Mouse (Mus musculus): ENCODE measurements around the gene Ccdc27. TPM values are rescaled to one million over a fixed set of nuclear protein-coding genes. Genes with fewer than 3 reads are reported as not detected.

Gene Ccdc27
- total RNA-seq, 2 experiments from 2014 or later = not detected

DNA sequence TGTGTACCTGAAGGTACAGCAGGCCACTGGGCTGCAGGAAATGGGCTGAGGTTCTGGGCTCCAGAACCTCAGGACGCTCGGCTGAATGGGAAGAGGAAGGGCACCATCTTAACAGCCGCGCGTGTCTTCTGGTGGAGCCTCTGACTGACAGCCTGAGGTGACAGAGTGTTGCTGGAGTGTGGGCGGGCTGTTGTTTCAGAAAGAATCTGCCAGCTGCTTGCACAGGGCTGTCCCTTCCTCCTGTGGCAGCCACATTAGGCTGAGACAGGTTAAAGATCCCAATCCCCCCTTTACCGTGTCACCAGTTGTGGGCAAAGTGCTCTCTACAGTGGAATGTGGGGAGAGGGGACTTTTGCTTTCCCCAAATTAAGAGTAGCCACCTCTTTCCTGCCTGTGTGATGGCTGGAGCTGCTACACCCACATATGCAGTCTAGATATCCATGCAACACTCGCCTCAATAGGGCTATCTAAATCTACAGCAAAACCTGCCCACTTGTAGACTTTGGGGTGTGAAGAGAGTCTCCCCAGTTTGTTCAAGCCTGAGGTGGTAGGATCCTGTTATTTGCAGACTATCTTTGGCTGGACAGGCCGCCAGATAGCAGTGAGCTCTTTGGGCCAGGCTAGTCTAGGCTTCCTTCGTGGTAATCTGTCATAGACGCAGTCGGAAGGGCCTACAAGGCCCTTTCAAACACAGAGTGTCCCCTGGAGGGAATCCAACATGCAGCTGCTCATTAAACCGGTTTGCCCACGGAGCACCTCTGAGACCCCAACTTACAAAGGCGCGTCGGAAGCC lies 17.6 kb downstream of the Ccdc27 start:
- no peak for DNase-seq

DNA sequence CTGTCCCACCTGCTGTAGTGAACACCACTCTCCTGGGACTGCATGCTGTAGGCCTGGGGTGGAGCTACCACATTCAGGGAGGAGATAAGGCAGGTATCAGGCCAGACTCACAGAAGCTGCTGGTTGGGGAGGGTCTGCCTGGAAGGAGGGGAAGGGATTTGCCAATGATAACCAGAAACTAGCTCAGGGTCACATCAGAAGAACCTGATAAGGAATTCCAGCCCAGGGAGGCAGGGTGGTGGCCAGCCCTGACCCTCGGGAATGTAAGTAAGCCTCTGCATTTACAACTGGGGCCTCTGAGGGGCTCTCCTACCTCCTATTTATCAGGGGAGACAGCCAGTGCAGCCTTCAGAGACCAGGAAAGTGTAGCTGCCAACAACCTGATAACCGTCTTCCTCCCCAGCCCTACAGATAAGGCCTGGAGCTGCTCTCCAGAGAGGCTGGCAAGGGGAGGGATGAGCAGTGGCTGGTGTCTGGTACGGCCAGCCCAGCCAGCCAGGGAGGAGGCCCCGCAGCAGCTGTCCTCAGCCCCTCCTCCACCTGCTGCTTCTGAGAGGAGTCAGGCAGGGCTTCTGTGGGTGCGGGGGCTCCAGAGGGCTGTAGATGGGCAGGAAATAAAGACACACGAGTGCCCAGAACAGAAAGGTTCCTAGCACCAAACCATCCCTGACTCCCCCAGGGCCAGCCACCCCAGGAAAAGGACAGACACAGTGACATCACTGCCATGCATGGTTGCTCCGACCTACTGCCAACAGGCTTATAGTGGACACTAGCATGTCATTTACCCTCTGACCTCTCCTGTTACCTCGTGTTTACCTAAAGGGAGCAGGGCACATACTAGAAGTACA lies 18.5 kb downstream of the Ccdc27 start:
- no peak for DNase-seq

DNA sequence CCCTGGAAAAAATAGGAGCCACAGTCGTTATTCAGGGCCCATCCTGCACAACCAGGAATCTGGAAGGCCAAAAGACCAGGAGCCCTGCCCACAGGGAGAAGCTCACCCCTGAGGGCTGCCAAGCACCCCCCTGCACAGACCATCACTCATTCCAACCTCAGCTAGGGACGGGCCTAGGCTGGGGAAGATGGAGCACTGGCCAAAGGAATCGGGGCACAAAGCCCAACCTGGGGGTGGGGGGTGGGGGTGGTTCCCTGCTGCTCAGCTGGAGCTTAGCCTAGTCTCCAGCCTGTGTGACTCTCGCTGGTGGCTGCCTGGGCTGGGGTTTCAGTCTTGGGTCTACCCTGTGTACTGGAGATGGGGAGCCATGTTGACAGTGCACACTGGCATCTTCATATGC lies 19.6 kb downstream of the Ccdc27 start:
- DNase-seq = no peak

DNA sequence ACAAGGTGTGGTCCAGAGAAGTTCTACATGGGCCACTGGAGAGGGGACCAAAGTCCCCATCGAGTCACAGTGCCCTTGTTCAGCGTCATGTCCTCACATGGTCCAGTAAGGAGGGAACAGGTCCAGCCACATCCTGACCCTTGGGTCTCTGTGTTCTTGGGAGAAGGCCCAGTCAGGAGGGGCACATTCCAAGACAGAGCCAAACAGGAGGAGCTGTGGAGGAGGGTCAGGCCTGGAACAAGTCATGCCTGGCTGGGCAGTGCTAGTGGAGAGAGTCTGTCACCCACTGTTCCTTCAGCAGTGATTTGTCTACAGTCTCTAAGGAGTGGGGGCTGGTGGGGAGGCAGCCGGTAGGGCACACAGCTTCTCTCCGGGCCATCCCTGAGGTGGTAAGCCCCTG lies 20.1 kb downstream of the Ccdc27 start:
- peak; percentile 55 for DNase-seq

DNA sequence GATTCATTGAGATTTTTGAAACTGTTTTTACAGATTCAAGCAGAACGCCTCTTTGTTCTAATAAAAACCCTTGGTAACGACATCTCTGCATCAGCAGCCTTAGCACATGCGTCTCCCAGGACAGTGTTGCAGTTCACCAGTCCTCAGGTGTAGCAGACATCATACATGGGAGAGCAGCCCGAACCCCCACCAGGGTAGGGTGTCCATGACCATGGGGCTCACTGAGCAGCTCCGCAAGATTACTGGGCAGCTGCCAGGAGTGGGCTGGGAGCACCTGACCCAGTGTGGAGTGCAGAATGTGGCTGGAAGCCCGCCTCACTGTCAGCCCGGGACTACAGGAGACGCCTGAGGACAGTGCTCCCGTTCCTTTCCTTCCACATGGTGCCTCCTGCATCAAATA lies 21.0 kb downstream of the Ccdc27 start:
- no peak for DNase-seq

DNA sequence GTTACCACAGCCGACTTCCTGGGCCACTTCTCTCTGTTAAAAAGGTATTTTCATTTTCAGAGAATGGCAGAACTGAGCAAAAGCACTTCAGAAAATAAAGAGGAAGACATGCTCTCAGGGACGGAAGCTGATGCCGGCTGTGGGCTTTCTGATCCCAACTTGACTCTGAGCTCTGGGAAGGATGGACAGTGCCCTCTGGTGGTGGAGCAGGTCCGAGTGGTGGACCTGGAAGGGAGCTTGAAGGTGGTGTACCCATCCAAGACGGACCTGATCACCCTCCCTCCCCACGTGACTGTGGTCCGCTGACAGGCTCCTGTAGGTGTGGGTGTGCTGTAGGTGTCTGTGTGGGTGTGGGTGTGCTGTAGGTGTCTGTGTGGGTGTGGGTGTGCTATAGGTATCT lies 22.9 kb downstream of the Ccdc27 start:
- no peak for DNase-seq

DNA sequence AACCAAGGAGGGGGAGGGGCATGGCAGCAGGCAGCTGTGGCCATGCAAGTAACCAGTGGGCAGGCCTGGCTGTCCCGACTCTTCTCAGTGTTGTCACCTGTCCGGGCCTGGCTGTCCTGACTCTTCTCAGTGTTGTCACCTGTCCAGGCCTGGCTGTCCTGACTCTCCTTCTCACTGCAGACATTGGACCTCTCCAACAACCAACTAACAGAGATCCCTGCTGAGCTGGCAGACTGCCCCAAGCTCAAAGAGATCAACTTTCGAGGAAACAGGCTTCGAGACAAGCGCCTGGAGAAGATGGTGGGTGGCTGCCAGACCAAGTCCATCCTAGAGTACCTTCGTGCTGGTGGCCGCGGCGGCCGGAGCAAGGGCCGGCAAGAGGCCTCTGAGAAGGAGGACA lies 27.0 kb downstream of the Ccdc27 start:
- peak; percentile 42 for DNase-seq

DNA sequence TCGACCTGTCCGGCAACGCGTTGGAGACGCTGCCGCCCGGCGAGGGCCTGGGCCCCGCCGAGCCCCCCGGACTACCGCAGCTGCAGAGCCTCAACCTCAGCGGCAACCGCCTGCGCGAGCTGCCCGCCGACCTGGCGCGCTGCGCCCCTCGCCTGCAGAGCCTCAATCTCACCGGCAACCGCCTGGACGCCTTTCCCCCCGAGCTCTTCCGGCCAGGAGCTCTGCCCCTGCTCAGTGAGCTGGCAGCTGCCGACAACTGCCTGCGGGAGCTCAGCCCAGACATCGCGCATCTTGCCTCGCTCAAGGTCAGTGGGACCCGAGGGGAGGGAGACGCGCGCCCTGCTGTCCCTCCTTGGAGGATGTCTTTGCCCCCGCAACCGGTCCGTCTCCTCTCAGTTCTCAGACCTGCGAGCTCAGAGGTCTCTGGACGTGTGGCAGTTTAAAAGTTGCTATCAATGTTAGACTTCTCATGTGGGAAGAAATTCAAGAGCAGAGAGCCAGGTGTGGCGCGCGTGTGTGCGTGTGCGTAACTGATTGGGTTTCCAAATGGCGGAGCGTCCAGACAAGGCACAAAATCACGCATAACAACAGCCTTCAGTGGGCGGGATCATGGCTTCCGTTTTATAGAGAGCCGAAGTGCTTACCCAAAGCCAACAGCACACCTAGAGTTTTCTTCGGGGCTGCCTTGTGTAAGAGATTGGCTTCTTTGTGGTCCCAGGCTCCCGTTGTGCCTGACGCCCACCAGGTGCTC lies 30.2 kb downstream of the Ccdc27 start:
- no peak for DNase-seq

DNA sequence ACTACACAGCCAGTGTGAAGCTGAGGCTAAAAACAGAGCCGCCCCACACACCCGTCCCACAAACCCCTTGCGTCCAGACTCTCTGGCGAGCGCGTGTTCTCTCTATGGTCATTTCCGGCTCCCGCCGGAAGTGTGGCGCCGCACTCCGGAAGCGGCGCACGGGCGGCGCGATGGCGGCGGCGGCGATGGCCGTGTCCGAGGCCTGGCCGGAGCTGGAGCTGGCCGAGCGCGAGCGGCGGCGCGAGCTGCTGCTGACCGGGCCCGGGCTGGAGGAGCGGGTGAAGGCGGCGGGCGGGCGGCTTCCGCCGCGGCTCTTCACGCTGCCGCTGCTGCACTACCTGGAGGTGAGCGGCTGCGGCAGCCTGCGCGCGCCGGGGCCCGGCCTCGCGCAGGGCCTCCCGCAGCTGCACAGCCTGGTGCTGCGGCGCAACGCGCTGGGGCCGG lies 30.8 kb downstream of the Ccdc27 start, which contains the start of gene Lrrc47:
Gene Lrrc47, plus strand, starts transcription at position 86 of the 444 bp plus-strand sequence.
- peak; percentile 74 for DNase-seq

DNA sequence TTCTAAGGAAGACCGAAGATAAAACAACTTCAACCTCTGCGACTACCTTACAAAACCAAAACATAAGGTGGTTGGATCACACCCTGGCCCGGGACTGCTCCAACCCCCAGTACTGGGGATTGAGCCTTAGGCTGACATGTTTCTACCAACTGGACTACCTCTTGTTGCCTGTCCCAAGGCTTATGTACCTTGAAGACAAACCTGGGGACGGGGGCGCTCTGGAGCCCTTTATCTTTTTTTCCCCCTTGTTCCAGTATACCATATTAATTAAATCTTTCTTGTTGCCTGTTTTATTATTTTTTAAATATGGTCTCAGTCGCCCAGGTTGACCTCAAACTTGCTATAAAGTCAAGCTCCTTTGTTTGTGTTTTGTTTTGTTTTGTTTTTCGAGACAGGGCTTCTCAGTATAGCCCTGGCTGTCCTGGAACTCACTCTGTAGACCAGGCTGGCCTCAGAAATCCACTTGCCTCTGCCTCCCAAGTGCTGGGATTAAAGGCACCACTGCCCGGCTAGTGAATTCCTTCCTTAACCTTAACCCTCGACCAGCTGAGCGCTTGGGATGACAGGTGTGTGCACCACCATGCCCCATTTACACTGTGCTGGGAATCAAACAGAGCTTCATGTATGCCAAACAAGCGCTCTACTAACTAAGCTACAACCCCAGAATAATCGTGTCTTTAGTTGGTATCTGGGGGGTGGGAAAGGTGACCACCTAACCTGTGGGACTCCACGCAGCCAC lies 31.4 kb downstream of the Ccdc27 start:
- DNase-seq = no peak

DNA sequence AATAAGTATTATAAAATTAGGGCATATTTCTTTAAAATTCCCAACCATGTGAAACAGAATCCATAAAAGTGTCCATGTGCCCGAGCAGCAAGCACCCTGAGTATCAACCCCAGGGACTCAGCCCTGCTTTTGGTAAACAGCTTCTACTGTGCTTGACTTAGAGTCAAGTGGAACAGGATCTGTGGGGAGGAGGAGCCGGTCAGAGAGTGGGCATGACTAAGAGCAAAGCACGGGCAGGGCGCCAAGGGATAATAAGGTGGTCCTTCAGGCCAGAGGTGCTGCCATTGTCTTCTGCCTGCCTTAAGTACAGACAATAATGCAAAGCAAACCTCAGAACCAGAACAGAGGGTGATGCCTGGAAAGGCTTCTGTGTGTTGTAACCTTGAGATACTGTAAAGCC lies 34.7 kb downstream of the Ccdc27 start:
- no peak for DNase-seq

DNA sequence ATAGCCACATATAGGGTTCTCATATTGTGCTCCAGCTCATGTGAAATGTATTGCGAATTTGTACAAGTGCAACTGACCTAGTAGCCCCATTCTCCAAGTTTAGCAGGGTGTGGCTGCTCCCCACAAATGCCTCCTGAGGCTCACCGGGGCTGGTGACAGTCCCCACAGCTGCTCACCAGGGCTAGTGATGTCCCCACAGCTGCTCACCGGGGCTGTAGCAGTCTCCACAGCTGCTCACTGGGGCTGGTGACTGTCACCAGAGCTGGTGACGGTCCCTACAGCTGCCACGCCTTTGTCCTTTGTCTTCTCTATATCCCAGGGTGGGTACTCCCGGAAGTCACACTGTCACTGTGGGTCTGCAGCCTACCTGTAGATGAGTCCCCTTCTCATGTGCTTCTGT lies 36.2 kb downstream of the Ccdc27 start:
- DNase-seq = no peak

DNA sequence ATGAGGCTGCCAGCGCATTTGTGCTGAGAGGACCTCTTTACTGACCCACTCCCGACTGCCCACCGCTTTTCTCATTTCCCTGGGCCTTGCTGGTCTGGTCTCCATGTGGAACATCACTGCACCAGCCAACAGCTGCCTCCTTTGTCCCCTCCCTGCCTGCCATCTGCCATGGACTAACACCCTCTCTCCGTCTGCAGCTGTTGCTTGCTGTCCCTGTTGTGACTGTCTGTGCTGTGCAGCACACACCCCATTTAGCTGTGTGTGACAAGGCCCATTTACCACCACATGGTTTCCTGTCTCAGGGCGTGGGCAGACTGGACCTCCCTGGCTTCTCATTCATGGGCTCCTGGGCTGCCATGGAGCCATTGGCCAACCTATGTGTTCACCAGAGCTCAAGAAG lies 37.0 kb downstream of the Ccdc27 start:
- no peak for DNase-seq

DNA sequence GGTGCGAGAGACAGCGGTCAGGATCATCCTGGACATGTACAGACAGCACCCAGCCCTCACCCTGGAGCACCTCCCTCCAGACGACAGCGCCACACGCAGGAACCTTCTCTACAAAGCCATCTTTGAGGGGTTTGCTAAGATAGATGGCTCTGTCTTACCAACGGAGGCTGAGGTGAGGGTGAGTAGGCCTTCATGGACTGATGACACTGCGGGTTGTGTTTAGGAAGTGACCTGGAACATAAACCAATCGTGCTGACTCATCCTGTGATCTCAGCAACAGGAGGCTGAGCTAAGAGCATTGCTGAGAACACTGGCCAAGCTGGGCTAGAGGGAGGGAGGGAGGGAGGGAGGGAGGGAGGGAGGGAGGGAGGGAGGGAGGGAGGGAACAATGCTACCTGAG lies 49.0 kb downstream of the Ccdc27 start:
- no peak for DNase-seq

DNA sequence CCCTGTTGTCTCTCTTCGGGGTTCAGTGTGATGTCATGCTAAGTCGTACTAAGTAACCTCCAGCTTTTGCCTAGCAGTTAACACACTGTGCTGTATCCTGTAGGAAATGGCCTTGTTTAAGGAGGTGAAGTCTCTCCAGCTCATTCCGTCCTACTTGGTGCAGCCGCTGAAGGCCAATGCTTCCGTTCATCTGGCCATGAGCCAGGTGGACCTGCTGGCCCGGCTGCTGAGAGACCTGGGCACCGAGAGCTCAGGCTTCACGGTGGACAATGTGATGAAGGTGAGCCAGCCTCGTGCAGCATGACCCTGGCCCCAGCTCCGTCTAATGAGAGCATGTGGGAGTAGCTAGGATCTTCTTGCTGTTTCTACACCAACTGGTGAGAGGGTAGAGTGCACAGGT lies 49.8 kb downstream of the Ccdc27 start:
- no peak for DNase-seq

DNA sequence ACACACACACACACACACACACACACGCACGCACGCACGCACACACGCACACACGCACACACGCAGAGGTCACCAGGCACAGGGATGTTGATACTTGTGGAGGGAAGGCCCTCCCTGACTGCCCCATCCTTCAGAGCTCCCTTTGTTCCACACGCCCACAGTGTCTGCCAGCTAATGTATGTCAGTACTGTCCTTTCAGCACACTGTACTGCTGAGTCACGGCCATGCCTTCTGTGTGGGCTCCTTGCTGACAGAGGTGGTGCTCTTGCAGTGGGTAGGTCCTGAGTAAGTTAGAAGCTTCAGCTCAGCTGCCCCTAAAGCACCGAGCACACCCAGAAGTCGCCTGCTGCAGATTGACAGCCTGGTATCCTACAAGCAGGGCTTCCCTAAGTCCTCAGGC lies 62.0 kb downstream of the Ccdc27 start:
- no peak for DNase-seq

DNA sequence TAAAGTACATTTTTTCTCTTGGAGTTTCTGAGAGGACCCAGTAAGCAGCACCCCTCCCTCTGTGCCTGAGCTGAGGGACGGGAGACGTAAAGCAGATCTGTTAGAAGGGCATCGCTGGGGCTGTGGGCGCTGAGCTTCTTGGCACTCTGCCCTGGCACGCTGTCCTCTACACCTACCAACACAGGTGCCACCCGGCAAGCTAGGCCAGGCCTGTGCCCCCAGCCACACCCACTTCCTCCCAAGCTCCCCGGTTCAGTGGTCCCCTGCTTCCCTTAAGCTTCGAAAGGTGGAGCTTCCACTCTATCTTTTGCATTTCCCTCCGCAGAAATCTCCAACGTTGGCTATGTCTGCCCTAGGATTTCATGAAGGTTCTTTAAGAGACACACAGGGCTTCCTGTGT lies 63.2 kb downstream of the Ccdc27 start:
- no peak for DNase-seq

Other genes with a start within 250 kb of the Ccdc27 start
- 10 to 100 TPM; 13.6 to 14.7 TPM for gene A430005L14Rik, start 85.4 kb downstream of the Ccdc27 start, total RNA-seq (2021)
- gene Dffb, start 67.6 kb downstream of the Ccdc27 start, total RNA-seq (2021) = 1 to 10 TPM; 2.2 to 2.7 TPM
- gene Cep104, start 67.5 kb downstream of the Ccdc27 start, total RNA-seq (2021) = 10 to 100 TPM; 20.0 to 21.9 TPM
- 10 to 100 TPM; 19.6 to 21.4 TPM for gene Lrrc47, start 30.9 kb downstream of the Ccdc27 start, total RNA-seq (2021)
- gene Smim1, start 16.4 kb downstream of the Ccdc27 start, total RNA-seq (2021) = 1 to 10 TPM; 2.2 to 3.4 TPM
- gene Trp73, start 97.5 kb upstream of the Ccdc27 start, total RNA-seq (2021) = under 1 TPM in 1 of 2 experiments, not detected in 1; 0.38 TPM
- gene Wrap73, start 99.7 kb upstream of the Ccdc27 start, total RNA-seq (2021) = 1 to 10 TPM; 7.9 to 9.7 TPM
- 10 to 100 TPM; 83.2 to 86.8 TPM for gene Tprgl, start 118.0 kb upstream of the Ccdc27 start, total RNA-seq (2021)
- gene Megf6, start 128.1 kb upstream of the Ccdc27 start, total RNA-seq (2021) = 1 to 10 TPM; 2.1 to 2.2 TPM

Data from gastrocnemius, postnatal 25 days (tissue).